In genomic region chr10:65221181-65221580, GRCm38 (mm10) we compare ENCODE assay signal across 28 mouse cellular contexts.
"Had no signal": no experiment of that assay in that cellular context is flagged by ENCODE, and none has a peak within 500 bp of the region (broad histone marks: within the 10 kb centered on the region; RNA-seq: fewer than 3 reads in every experiment).

No protein-coding gene starts in this region.

- H3K4me2 ChIP-seq: heart, embryonic 12.5 days; hindbrain, embryonic 12.5 days; hindbrain, embryonic 14.5 days; intestine, embryonic 15.5 days; limb, embryonic 12.5 days; liver, embryonic 11.5 days; liver, embryonic 13.5 days; liver, embryonic 15.5 days had no signal

- H3K36me3 ChIP-seq: heart, embryonic 10.5 days; heart, embryonic 12.5 days; hindbrain, embryonic 10.5 days; hindbrain, embryonic 12.5 days; intestine, embryonic 15.5 days; limb, embryonic 10.5 days; limb, embryonic 12.5 days; liver, embryonic 13.5 days; liver, embryonic 15.5 days had no signal

- H3K4me1 ChIP-seq: heart, embryonic 10.5 days; heart, embryonic 12.5 days; hindbrain, embryonic 10.5 days; hindbrain, embryonic 12.5 days; intestine, embryonic 15.5 days; limb, embryonic 10.5 days; limb, embryonic 12.5 days; liver, embryonic 13.5 days; liver, embryonic 15.5 days had no signal

- ATAC-seq: hindbrain, embryonic 16.5 days; inflammation-experienced regulatory T-cells, adult 6 months; intestine, embryonic 15.5 days; intestine, postnatal 0 days; liver, postnatal 0 days had no signal

- H3K9ac ChIP-seq: heart, embryonic 12.5 days; hindbrain, embryonic 12.5 days; hindbrain, embryonic 14.5 days; intestine, embryonic 15.5 days; limb, embryonic 12.5 days; liver, embryonic 13.5 days; liver, embryonic 15.5 days; liver, postnatal 0 days had no signal

- H3K4me3 ChIP-seq: heart, embryonic 10.5 days; heart, embryonic 12.5 days; hindbrain, embryonic 10.5 days; hindbrain, embryonic 12.5 days; intestine, embryonic 15.5 days; layer of hippocampus, adult 2 months; left cerebral cortex, adult 2 months; limb, embryonic 10.5 days; limb, embryonic 12.5 days; liver, embryonic 13.5 days; liver, embryonic 15.5 days had no signal

- DNase-seq: gastrocnemius, postnatal 25 days; heart, adult 18-20 months; heart, postnatal 10 days; heart, postnatal 4 days; kidney, adult 18-20 months; kidney, adult 8-10 months; kidney, postnatal 10 days; kidney, postnatal 25 days; kidney, postnatal 4 days; liver; liver, embryonic 13.5 days; liver, postnatal 0 days; lung, adult 2 months had no signal

- H3K27ac ChIP-seq: heart, embryonic 10.5 days; hindbrain, embryonic 10.5 days; hindbrain, embryonic 12.5 days; hindbrain, embryonic 14.5 days; intestine, embryonic 15.5 days; layer of hippocampus, adult 2 months; left cerebral cortex, adult 2 months; limb, embryonic 10.5 days; limb, embryonic 12.5 days; liver, embryonic 13.5 days; liver, embryonic 15.5 days had no signal

- H3K27me3 ChIP-seq: heart, embryonic 12.5 days; hindbrain, embryonic 12.5 days; intestine, embryonic 15.5 days; limb, embryonic 12.5 days; liver, embryonic 13.5 days; liver, embryonic 15.5 days had no signal

- H3K9me3 ChIP-seq: heart, embryonic 10.5 days; heart, embryonic 12.5 days; hindbrain, embryonic 10.5 days; hindbrain, embryonic 12.5 days; intestine, embryonic 15.5 days; limb, embryonic 10.5 days; limb, embryonic 12.5 days; liver, embryonic 13.5 days; liver, embryonic 15.5 days had no signal
